Mouse (Mus musculus) Patski (cell line): ENCODE measurements around the gene Btg2. TPM values are rescaled to one million over a fixed set of nuclear protein-coding genes. Genes with fewer than 3 reads are reported as not detected.

ENCODE experiments used
- ATAC-seq: fragments of 100-300 bp; one replicate; pipeline ENCODE4 v1.8.0; 2021
- CTCF ChIA-PET: fragments of 350-600 bp; sonication (Branson Sonifier 250); formaldehyde crosslinking; loops from one replicate; lab custom pipeline; 2022; ENCODE audit warnings: inconsistent platforms; lab: Charles Lee
- POLR2A ChIA-PET: fragments of 350-600 bp; sonication (Branson Sonifier 250); formaldehyde crosslinking; loops from one replicate; lab custom pipeline; 2022; ENCODE audit warnings: antibody characterized with exemption, inconsistent platforms; lab: Charles Lee
- DNase-seq: peaks from one replicate; pipeline ENCODE4 v3.0.0-alpha.2; 2011; ENCODE audit warnings: low read depth, low spot score
- H3K27me3 ChIP-seq: fragments of 371-371 bp; one replicate; pipeline ENCODE4 v1.5.1; 2021
- CTCF ChIP-seq: fragments of 100-300 bp; IDR thresholded peaks from one replicate; pipeline ENCODE4 v1.5.1; 2021
- in situ Hi-C: fragments of 300-500 bp; cut with MboI; formaldehyde crosslinking; loops from 3 replicates; pipeline ENCODE4 v1.11.1; 2018; ENCODE audit warnings: low pct_unique_long_range_greater_than_20kb, mixed read lengths
- polyA plus RNA-seq: library from polyadenylated mRNA; unstranded; gene quantifications from one replicate; pipeline ENCODE4 v1.2.3, GENCODE M21; 2021

The Btg2 gene
- polyA plus RNA-seq, 1 experiment from 2014 or later = 90.2 TPM

GRCm38 (mm10) chr1:134110015-134110414 lies 31.1 kb upstream of the Btg2 start:
- no peak for DNase-seq
- ChIA-PET CTCF (interaction anchor here (0.9 to 1.1 kb wide), 2 partner anchors 10 to 57 kb away, joined by 3 read pairs; no protein-coding TSS in a partner anchor), POLR2A (interaction anchor here (1.0 kb wide), 1 partner anchor 106 kb away, joined by 4 read pairs; no protein-coding TSS in a partner anchor)
- ATAC-seq = no peak
- no peaks in the 10 kb centered on the region for H3K27me3 ChIP-seq
- in situ Hi-C loops = no loop called here
- TF ChIP-seq CTCF = no peak

GRCm38 (mm10) chr1:134107777-134108176 lies 28.9 kb upstream of the Btg2 start:
- no peaks in the 10 kb centered on the region for H3K27me3 ChIP-seq
- no peak for TF ChIP-seq CTCF
- no peak for DNase-seq
- ChIA-PET POLR2A (no interaction called here), CTCF (interaction anchor here (1.0 kb wide), 2 partner anchors 32 to 55 kb away, joined by 3 read pairs; no protein-coding TSS in a partner anchor)
- in situ Hi-C loops = loop anchor here (5.0 kb wide), 2 partner anchors 135 to 370 kb away; no protein-coding TSS in a partner anchor
- no peak for ATAC-seq

GRCm38 (mm10) chr1:134106719-134107118 lies 27.8 kb upstream of the Btg2 start:
- in situ Hi-C loops = loop anchor here (5.0 kb wide), 2 partner anchors 134 to 369 kb away; no protein-coding TSS in a partner anchor
- ATAC-seq = no peak
- no peaks in the 10 kb centered on the region for H3K27me3 ChIP-seq

GRCm38 (mm10) chr1:134105764-134106430 lies 27.0 kb upstream of the Btg2 start:
- DNase-seq (no peak), ATAC-seq (no peak)
- ChIA-PET POLR2A (interaction anchor here (1.1 kb wide), 1 partner anchor 27 kb away, joined by 3 read pairs; the partner anchor contains the start of gene Btg2), CTCF (interaction anchor here (1.0 to 9.8 kb wide), 2 partner anchors 45 to 50 kb away, joined by 4 to 72 read pairs; no protein-coding TSS in a partner anchor)
- no peaks in the 10 kb centered on the region for H3K27me3 ChIP-seq
- no peak for TF ChIP-seq CTCF
- in situ Hi-C loops = loop anchor here (5.0 kb wide), 2 partner anchors 134 to 369 kb away; no protein-coding TSS in a partner anchor

More at GRCm38 (mm10) chr1:134106719-134107118, 27.8 kb upstream of the Btg2 start:
- CTCF ChIA-PET = interaction anchor here (0.8 to 9.8 kb wide), 5 partner anchors 27 to 60 kb away, joined by 3 to 72 read pairs (median 4); no protein-coding TSS in a partner anchor
- POLR2A ChIA-PET = interaction anchor here (0.7 to 0.9 kb wide), 2 partner anchors 26 to 30 kb away, joined by 3 read pairs; no protein-coding TSS in a partner anchor
- peak; percentile 92 for TF ChIP-seq CTCF
- no peak for DNase-seq

- no peak for DNase-seq
- ATAC-seq = no peak
- in situ Hi-C loops = loop anchor here (5.0 kb wide), 2 partner anchors 133 to 368 kb away; no protein-coding TSS in a partner anchor
- TF ChIP-seq CTCF = no peak
- no peaks in the 10 kb centered on the region for H3K27me3 ChIP-seq
- ChIA-PET CTCF (interaction anchor here (1.0 to 9.8 kb wide), 3 partner anchors 27 to 50 kb away, joined by 3 to 72 read pairs (median 4); no protein-coding TSS in a partner anchor), POLR2A (interaction anchor here (1.1 kb wide), 1 partner anchor 26 kb away, joined by 3 read pairs; the partner anchor contains the start of gene Btg2)
These were observed 26.3 kb upstream of the Btg2 start for GRCm38 (mm10) chr1:134105043-134105763.

GRCm38 (mm10) chr1:134103861-134104260 lies 24.9 kb upstream of the Btg2 start:
- TF ChIP-seq CTCF = no peak
- DNase-seq (no peak), ATAC-seq (no peak)
- ChIA-PET POLR2A (no interaction called here), CTCF (interaction anchor here (0.9 to 9.8 kb wide), 3 partner anchors 20 to 48 kb away, joined by 3 to 72 read pairs (median 3); no protein-coding TSS in a partner anchor)
- in situ Hi-C loops = loop anchor here (5.0 kb wide), 2 partner anchors 47 to 192 kb away; no protein-coding TSS in a partner anchor
- H3K27me3 ChIP-seq = no peaks in the 10 kb centered on the region

GRCm38 (mm10) chr1:134101593-134101992 lies 22.7 kb upstream of the Btg2 start:
- DNase-seq = no peak
- ATAC-seq = no peak
- ChIA-PET POLR2A (no interaction called here), CTCF (interaction anchor here (1.8 to 9.8 kb wide), 2 partner anchors 21 to 46 kb away, joined by 4 to 72 read pairs; no protein-coding TSS in a partner anchor)
- no peak for TF ChIP-seq CTCF
- in situ Hi-C loops = loop anchor here (5.0 kb wide), 2 partner anchors 44 to 189 kb away; no protein-coding TSS in a partner anchor
- no peaks in the 10 kb centered on the region for H3K27me3 ChIP-seq

GRCm38 (mm10) chr1:134100928-134101327 lies 22.0 kb upstream of the Btg2 start:
- DNase-seq (no peak), ATAC-seq (no peak)
- H3K27me3 ChIP-seq = no peaks in the 10 kb centered on the region
- POLR2A ChIA-PET = interaction anchor here (0.6 to 1.0 kb wide), 3 partner anchors 18 to 143 kb away, joined by 3 to 4 read pairs (median 3); no protein-coding TSS in a partner anchor
- CTCF ChIA-PET = interaction anchor here (1.7 to 9.8 kb wide), 3 partner anchors 24 to 45 kb away, joined by 4 to 72 read pairs (median 10); no protein-coding TSS in a partner anchor
- in situ Hi-C loops = loop anchor here (5.0 kb wide), 2 partner anchors 44 to 189 kb away; no protein-coding TSS in a partner anchor
- TF ChIP-seq CTCF = no peak

GRCm38 (mm10) chr1:134100401-134100800 lies 21.5 kb upstream of the Btg2 start:
- POLR2A ChIA-PET = interaction anchor here (0.6 to 4.0 kb wide), 5 partner anchors 17 to 144 kb away, joined by 3 to 25 read pairs (median 3); partner anchors contain the start of gene Btg2
- ATAC-seq (no peak), DNase-seq (no peak)
- in situ Hi-C loops = loop anchor here (5.0 kb wide), 2 partner anchors 43 to 188 kb away; no protein-coding TSS in a partner anchor
- no peak for TF ChIP-seq CTCF
- no peaks in the 10 kb centered on the region for H3K27me3 ChIP-seq
- CTCF ChIA-PET = interaction anchor here (1.7 to 9.8 kb wide), 4 partner anchors 17 to 45 kb away, joined by 4 to 72 read pairs (median 8); no protein-coding TSS in a partner anchor
